Mouse (Mus musculus): ENCODE data around the gene 2610021A01Rik. TPM values are rescaled to one million over a fixed set of nuclear protein-coding genes. Genes with fewer than 3 reads are reported as not detected.
"Not testable (repeated sequence)": the region's sequence is repeated elsewhere in the genome, so short reads cannot be mapped to it uniquely, and the experiment has no call there.

The 2610021A01Rik gene
- polyA plus RNA-seq, 1 experiment from 2014 or later, result 17.2 TPM

GRCm38 (mm10) chr7:41616241-41616640 is 17.2 kb downstream of the 2610021A01Rik start:
- not testable (repeated sequence) for H3K27me3 ChIP-seq (ENCODE audit: control insufficient read depth, insufficient read depth, low read length); H3K4me1 ChIP-seq (replicated peaks; ENCODE audit: control insufficient read depth, insufficient read depth, low read length); DNase-seq (ENCODE audit: low spot score); H3K36me3 ChIP-seq (ENCODE audit: control insufficient read depth, insufficient read depth, low read length); H3K27ac ChIP-seq (ENCODE audit: low read depth, low read length); H3K9ac ChIP-seq (ENCODE audit: low read depth, low read length); H3K9me3 ChIP-seq (ENCODE audit: control insufficient read depth, low read length); H3K4me2 ChIP-seq (replicated peaks; ENCODE audit: low read depth, low read length); ATAC-seq (ENCODE audit: low FRiP score); H3K4me3 ChIP-seq (ENCODE audit: low read depth, low read length)
- 91% methylated on average over 1 of the region's 1 CpGs for WGBS

- Histone ChIP-seq H3K27me3 (ENCODE audit: control insufficient read depth, insufficient read depth, low read length) (no peaks in the 10 kb centered on the region), H3K9me3 (ENCODE audit: control insufficient read depth, low read length) (no peaks in the 10 kb centered on the region; the same call in 1 of the 2 replicates), H3K4me3 (ENCODE audit: low read depth, low read length) (peak within 1 kb of the TSS; percentile 50), H3K36me3 (ENCODE audit: control insufficient read depth, insufficient read depth, low read length) (0 out of 2 replicates have a peak, but pooled peaks cover 3% of the 10 kb centered on the region), H3K4me1 (replicated peaks; ENCODE audit: control insufficient read depth, insufficient read depth, low read length) (no peaks in the 10 kb centered on the region), H3K4me2 (replicated peaks; ENCODE audit: low read depth, low read length) (peak within 1 kb of the TSS; percentile 83), H3K27ac (ENCODE audit: low read depth, low read length) (peak within 1 kb of the TSS; percentile 89), H3K9ac (ENCODE audit: low read depth, low read length) (peak within 1 kb of the TSS; percentile 56)
- peak; percentile 89 for DNase-seq (ENCODE audit: low spot score)
- WGBS, result 3% methylated on average over 27 of the region's 27 CpGs
- ATAC-seq (ENCODE audit: low FRiP score), result peak; percentile 96
Measured at GRCm38 (mm10) chr7:41632409-41633220, 33.6 kb downstream of the 2610021A01Rik start, which contains the start of gene Zfp788. Zfp788 (plus strand) TSS chr7:41633203.

- H3K27ac ChIP-seq (ENCODE audit: low read depth, low read length), result peak overlapping the region; percentile 89
- no peaks in the 10 kb centered on the region; the same call in 1 of the 2 replicates for H3K9me3 ChIP-seq (ENCODE audit: control insufficient read depth, low read length)
- no peaks in the 10 kb centered on the region for H3K4me1 ChIP-seq (replicated peaks; ENCODE audit: control insufficient read depth, insufficient read depth, low read length)
- DNase-seq (ENCODE audit: low spot score) (peak; percentile 88), ATAC-seq (ENCODE audit: low FRiP score) (peak; percentile 97)
- peak overlapping the region; percentile 56 for H3K9ac ChIP-seq (ENCODE audit: low read depth, low read length)
- WGBS, result under 1% methylated on average over 25 of the region's 26 CpGs
- no peaks in the 10 kb centered on the region for H3K27me3 ChIP-seq (ENCODE audit: control insufficient read depth, insufficient read depth, low read length)
- peak overlapping the region; percentile 83 for H3K4me2 ChIP-seq (replicated peaks; ENCODE audit: low read depth, low read length)
- peak overlapping the region; percentile 50 for H3K4me3 ChIP-seq (ENCODE audit: low read depth, low read length)
- H3K36me3 ChIP-seq (ENCODE audit: control insufficient read depth, insufficient read depth, low read length), result peaks cover 3% of the 10 kb centered on the region; the same call in 1 of the 2 replicates
Measured at GRCm38 (mm10) chr7:41633221-41633984, 34.4 kb downstream of the 2610021A01Rik start.

- H3K4me1 ChIP-seq (replicated peaks; ENCODE audit: control insufficient read depth, insufficient read depth, low read length); H3K4me3 ChIP-seq (ENCODE audit: low read depth, low read length); ATAC-seq (ENCODE audit: low FRiP score); H3K27me3 ChIP-seq (ENCODE audit: control insufficient read depth, insufficient read depth, low read length); H3K9me3 ChIP-seq (ENCODE audit: control insufficient read depth, low read length); H3K36me3 ChIP-seq (ENCODE audit: control insufficient read depth, insufficient read depth, low read length); H3K9ac ChIP-seq (ENCODE audit: low read depth, low read length); H3K27ac ChIP-seq (ENCODE audit: low read depth, low read length); H3K4me2 ChIP-seq (replicated peaks; ENCODE audit: low read depth, low read length); DNase-seq (ENCODE audit: low spot score): not testable (repeated sequence)
- 55% methylated on average over 1 of the region's 1 CpGs for WGBS
Measured at GRCm38 (mm10) chr7:41674326-41674725, 75.3 kb downstream of the 2610021A01Rik start.

Other genes starting within 250 kb of the 2610021A01Rik start
- gene AI987944, start 205.9 kb upstream of the 2610021A01Rik start, polyA plus RNA-seq (2014; fragmentation: Nextera tagmentation; extraction: Ambion mirVana), result 9.9 and 11.9 TPM in 2 replicates
- 0.13 and 0.22 TPM in 2 replicates for gene Vmn2r57, start 150.5 kb upstream of the 2610021A01Rik start, polyA plus RNA-seq (2014; fragmentation: Nextera tagmentation; extraction: Ambion mirVana)
- gene Gm20449, start 99.8 kb upstream of the 2610021A01Rik start, polyA plus RNA-seq (2014; fragmentation: Nextera tagmentation; extraction: Ambion mirVana), result 0.07 and 0.09 TPM in 2 replicates
- 6.3 and 6.4 TPM in 2 replicates for gene AW146154, start 99.3 kb upstream of the 2610021A01Rik start, polyA plus RNA-seq (2014; fragmentation: Nextera tagmentation; extraction: Ambion mirVana)
- not detected in 2 replicates for gene Gm6871, start 25.6 kb upstream of the 2610021A01Rik start, polyA plus RNA-seq (2014; fragmentation: Nextera tagmentation; extraction: Ambion mirVana)
- 19.4 and 19.5 TPM in 2 replicates for gene Zfp788, start 34.0 kb downstream of the 2610021A01Rik start, polyA plus RNA-seq (2014; fragmentation: Nextera tagmentation; extraction: Ambion mirVana)